Mouse (Mus musculus) left cerebral cortex, adult 11 months (tissue): ENCODE data around the gene Tmprss13.

Experiments used
- DNase-seq: peaks from one replicate; pipeline ENCODE4 v3.0.0; 2022; ENCODE audit warnings: low spot score

Gene Tmprss13

GRCm38 (mm10) chr9:45318855-45319254 is at the start of gene Tmprss13:
Tmprss13 (plus strand) TSS chr9:45319100.
- no peak for DNase-seq

- no peak for DNase-seq
Measured at GRCm38 (mm10) chr9:45272213-45272612, 46.7 kb upstream of the Tmprss13 start.

DNA sequence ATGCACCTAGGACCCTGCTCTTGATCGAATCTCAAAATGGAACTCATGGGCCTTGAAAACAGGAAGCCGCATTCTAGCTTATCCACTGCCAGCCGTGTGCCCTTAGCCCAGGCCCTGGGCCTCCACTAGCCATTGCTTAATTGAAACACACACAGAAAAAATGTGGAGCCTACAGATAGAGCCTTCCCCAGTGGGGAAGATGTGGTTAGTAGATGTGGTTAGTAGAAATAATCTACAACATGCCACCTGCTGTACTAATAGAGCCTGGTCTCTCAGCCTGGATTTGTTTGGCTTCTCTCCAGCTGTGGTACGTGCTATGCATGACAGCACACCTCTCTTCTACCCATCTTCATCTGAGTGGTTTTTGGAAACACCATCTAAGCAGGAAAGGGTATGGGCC is 44.7 kb upstream of the Tmprss13 start:
- no peak for DNase-seq

- no peak for DNase-seq
Measured at GRCm38 (mm10) chr9:45274635-45275034, 44.3 kb upstream of the Tmprss13 start.

- DNase-seq, result no peak
Measured at GRCm38 (mm10) chr9:45280059-45280458, 38.8 kb upstream of the Tmprss13 start.

DNA sequence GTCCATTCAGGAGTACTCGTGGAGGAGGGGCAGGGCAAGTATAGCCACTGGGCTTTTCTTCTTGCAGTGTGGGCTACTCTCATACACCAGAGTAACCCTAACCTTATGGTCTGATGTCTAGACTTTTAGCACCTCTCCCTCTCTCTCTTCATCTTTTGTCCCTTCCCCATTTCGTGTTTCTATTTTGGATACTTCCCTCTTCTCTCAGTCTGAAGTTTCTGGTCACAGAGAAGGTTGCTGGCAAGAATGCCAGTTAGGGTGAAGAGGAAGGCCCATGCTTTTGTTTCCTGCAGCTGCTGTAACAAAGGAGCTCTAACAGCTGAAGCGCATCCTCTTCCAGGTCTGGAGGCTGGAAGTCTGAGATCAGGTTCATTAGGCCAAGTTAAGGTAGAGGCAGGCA is 38.0 kb upstream of the Tmprss13 start:
- DNase-seq, result no peak

DNA sequence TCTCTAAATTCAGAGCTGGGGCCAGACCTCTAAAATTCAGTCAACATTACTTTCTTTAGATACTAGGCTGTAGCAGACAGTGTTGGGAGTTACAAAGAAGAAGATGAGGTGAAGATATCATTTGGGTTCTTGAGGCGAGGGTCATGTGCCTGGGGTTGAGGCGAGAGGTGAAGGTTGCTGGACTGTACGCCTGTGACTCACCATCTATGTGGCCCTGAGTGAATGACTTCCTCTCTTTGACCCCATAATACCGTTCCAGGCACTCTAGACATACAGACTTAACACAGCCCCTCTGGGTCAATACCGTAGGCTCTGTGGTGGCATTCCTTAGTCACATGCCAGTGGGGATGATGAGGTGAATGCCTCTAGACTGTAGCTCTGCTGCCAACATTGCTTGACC is 36.4 kb upstream of the Tmprss13 start:
- no peak for DNase-seq

DNA sequence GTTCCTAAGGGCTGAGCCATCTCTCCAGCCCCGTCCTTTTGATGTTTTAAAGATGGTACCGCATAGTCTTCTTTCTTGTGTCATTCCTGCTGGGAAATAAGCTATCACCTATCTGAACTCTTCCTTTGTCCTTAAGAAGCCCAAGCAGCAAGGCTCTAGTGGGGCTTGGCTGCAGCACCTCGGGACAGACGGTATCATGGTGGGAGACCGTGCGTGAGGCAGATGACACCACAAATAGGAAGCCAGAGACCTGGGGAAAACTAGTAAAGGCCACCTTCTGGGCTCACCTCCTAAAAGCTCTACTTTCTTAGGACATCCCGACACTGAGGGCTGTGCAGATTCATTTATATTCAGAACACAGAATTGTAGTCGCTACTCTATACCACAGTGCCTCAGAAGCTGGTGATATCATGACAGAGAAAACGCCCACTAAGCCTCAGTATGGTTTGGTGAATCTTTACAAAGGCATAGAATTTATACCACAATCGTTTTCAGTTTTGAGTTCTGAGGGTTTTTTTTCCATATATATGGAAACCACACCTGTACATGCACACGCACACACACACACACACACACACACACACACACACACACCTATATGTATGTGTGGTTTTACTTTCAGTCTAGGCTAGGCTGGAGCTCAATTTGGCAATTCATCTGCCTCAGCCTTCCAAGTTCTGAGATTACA is 27.3 kb upstream of the Tmprss13 start:
- DNase-seq, result no peak

- no peak for DNase-seq
Measured at GRCm38 (mm10) chr9:45294210-45295011, 24.5 kb upstream of the Tmprss13 start.

DNA sequence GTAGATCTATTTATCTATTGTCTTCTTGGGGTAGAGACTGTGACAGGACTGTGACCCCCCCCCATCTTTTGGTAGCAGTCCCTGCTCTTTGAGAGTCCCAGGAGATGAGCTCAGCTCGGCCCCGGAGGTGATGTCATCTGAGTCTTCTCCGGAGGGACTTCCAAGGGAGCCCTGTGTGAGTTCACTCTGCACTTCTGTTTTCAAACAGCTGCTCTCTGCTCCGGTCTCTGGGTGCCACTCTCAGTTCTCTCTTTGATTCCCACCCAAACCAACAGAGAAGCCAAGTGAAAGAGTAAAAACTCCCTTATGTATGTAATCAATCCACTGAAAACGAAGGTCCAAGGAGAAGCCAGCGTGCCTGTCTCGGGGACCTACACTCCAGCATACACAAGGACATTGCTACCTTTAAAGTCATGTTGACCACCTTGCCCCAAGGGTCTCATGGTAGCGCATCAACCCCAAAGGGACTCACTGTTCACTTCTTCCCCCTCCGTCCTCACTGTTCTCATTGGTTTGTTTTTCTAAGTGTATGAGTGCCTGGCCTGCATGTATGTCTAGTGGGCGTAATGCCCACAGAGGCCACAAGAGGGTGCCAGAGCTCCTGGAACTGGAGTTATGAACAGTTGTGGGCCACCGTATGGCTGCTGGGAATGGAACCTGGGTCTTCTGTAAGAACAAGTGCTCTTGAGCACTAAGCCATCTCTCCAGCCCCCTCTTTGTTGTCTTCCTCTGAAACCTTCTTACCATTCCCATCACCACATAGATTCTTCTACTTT is 19.5 kb upstream of the Tmprss13 start:
- DNase-seq, result no peak

GRCm38 (mm10) chr9:45300422-45301104 is 18.3 kb upstream of the Tmprss13 start:
- peak; percentile 94 for DNase-seq

- no peak for DNase-seq
Measured at GRCm38 (mm10) chr9:45301771-45302170, 17.1 kb upstream of the Tmprss13 start.

- DNase-seq, result no peak
Measured at GRCm38 (mm10) chr9:45306746-45307410, 12.0 kb upstream of the Tmprss13 start.

GRCm38 (mm10) chr9:45308521-45308920 is 10.4 kb upstream of the Tmprss13 start:
- DNase-seq, result no peak

GRCm38 (mm10) chr9:45311858-45312257 is 7.0 kb upstream of the Tmprss13 start:
- no peak for DNase-seq

- DNase-seq, result no peak
Measured at GRCm38 (mm10) chr9:45313913-45314312, 5.0 kb upstream of the Tmprss13 start.

- no peak for DNase-seq
Measured at GRCm38 (mm10) chr9:45317635-45318034, 1.3 kb upstream of the Tmprss13 start.

- DNase-seq, result no peak
Measured at GRCm38 (mm10) chr9:45321465-45321864, 2.6 kb downstream of the Tmprss13 start.

GRCm38 (mm10) chr9:45321946-45322430 is 3.1 kb downstream of the Tmprss13 start:
- no peak for DNase-seq

- DNase-seq, result no peak
Measured at GRCm38 (mm10) chr9:45326390-45326789, 7.5 kb downstream of the Tmprss13 start.

- DNase-seq, result no peak
Measured at GRCm38 (mm10) chr9:45328263-45328662, 9.4 kb downstream of the Tmprss13 start.
